Mouse (Mus musculus) heart, postnatal 0 days (tissue): Measurements from ENCODE around the gene Lpar1.

ENCODE experiments used
- CTCF ChIP-seq: IDR thresholded peaks from 2 replicates; pipeline ENCODE4 v1.5.1; 2016; ENCODE audit warnings: antibody characterized with exemption, control low read depth, low read depth
- EP300 ChIP-seq: IDR thresholded peaks from 2 replicates; pipeline ENCODE4 v1.6.1; 2016; ENCODE audit warnings: antibody characterized with exemption, low read depth

DNA sequence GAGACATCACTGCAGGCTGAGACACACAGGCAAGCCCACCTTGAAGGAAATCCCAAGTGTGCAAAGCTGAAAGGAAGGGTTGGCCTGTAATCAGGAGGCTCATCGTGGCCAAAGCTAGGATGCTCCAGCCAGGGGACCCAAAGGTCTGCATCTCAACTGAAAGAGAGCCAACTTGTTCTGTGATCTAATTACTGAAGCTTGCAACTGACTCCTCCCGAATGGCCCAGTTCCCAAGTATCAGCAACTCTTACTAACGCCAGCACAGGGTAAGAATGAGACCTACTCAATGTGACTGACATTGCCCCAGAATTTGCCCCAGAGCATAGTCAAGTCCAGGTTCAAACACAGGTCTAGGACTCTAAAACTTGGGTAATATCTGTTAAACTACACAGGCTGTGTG lies 53.9 kb downstream of the Lpar1 start:
- TF ChIP-seq CTCF (no peak), EP300 (no peak)
